Mouse (Mus musculus): Measurements from ENCODE around the gene Stxbp5. TPM values are rescaled to one million over a fixed set of nuclear protein-coding genes. Genes with fewer than 3 reads are reported as not detected.

Stxbp5 gene
- total RNA-seq, 1 experiment = 4.4 TPM

- H3K27ac ChIP-seq (ENCODE audit: insufficient read depth, low read depth, low read length, poor library complexity, severe bottlenecking) = no peak overlapping the region
- no peaks in the 10 kb centered on the region for H3K9me3 ChIP-seq (ENCODE audit: control insufficient read depth, insufficient read depth, low read depth, low read length)
- no peaks in the 10 kb centered on the region for H3K36me3 ChIP-seq (ENCODE audit: control insufficient read depth, insufficient read depth, low read length, poor library complexity, severe bottlenecking)
- DNase-seq (ENCODE audit: low read depth, low spot score) = no peak
- in situ Hi-C loops (cut with MboI; ENCODE audit: low sequenced_read_pairs in 2 of 2, unreplicated experiment in 2 of 2) = no loop called here
- H3K9ac ChIP-seq (ENCODE audit: insufficient read depth, low read depth, low read length, poor library complexity, severe bottlenecking) = no peak overlapping the region
- no peak overlapping the region for H3K4me3 ChIP-seq (ENCODE audit: insufficient read depth in 1 of 2, low read depth in 1 of 2, low read length in 2 of 2, poor library complexity in 1 of 2, severe bottlenecking in 1 of 2)
- TF ChIP-seq ZNF384 (IDR thresholded peaks at IDR 0.05; ENCODE audit: low read depth, low read length) (no peak), CHD2 (IDR thresholded peaks at IDR 0.05; ENCODE audit: low read depth, low read length) (no peak)
- H3K4me1 ChIP-seq (ENCODE audit: control insufficient read depth in 2 of 2, insufficient read depth in 2 of 2, low read length in 2 of 2, poor library complexity in 1 of 2) = peaks cover 0 to 2% of the 10 kb centered on the region in 2 experiments; a peak in 1 of 4 replicates
Observed at GRCm38 (mm10) chr10:9779864-9780263, 121.0 kb downstream of the Stxbp5 start.

- no peak overlapping the region for H3K4me3 ChIP-seq (ENCODE audit: insufficient read depth in 1 of 2, low read depth in 1 of 2, low read length in 2 of 2, poor library complexity in 1 of 2, severe bottlenecking in 1 of 2)
- no peaks in the 10 kb centered on the region for H3K9me3 ChIP-seq (ENCODE audit: control insufficient read depth, insufficient read depth, low read depth, low read length)
- no peak overlapping the region for H3K27ac ChIP-seq (ENCODE audit: insufficient read depth, low read depth, low read length, poor library complexity, severe bottlenecking)
- DNase-seq (ENCODE audit: low read depth, low spot score) = no peak
- H3K9ac ChIP-seq (ENCODE audit: insufficient read depth, low read depth, low read length, poor library complexity, severe bottlenecking) = no peak overlapping the region
- H3K4me1 ChIP-seq (ENCODE audit: control insufficient read depth in 2 of 2, insufficient read depth in 2 of 2, low read length in 2 of 2, poor library complexity in 1 of 2) = no peaks in the 10 kb centered on the region
- H3K36me3 ChIP-seq (ENCODE audit: control insufficient read depth, insufficient read depth, low read length, poor library complexity, severe bottlenecking) = no peaks in the 10 kb centered on the region; the same call in 1 of the 2 replicates
- TF ChIP-seq ZNF384 (IDR thresholded peaks at IDR 0.05; ENCODE audit: low read depth, low read length) (no peak), HCFC1 (IDR thresholded peaks at IDR 0.05; ENCODE audit: borderline replicate concordance, insufficient read depth, low read length) (no peak), CHD2 (IDR thresholded peaks at IDR 0.05; ENCODE audit: low read depth, low read length) (no peak), ZC3H11A (IDR thresholded peaks at IDR 0.05; ENCODE audit: borderline replicate concordance, low read depth, low read length) (no peak), MAFK (IDR thresholded peaks at IDR 0.05; ENCODE audit: insufficient read depth, low read depth, low read length) (no peak)
- in situ Hi-C loops (cut with MboI; ENCODE audit: low sequenced_read_pairs in 2 of 2, unreplicated experiment in 2 of 2) = no loop called here
Observed at GRCm38 (mm10) chr10:9770261-9770660, 130.6 kb downstream of the Stxbp5 start.

DNA sequence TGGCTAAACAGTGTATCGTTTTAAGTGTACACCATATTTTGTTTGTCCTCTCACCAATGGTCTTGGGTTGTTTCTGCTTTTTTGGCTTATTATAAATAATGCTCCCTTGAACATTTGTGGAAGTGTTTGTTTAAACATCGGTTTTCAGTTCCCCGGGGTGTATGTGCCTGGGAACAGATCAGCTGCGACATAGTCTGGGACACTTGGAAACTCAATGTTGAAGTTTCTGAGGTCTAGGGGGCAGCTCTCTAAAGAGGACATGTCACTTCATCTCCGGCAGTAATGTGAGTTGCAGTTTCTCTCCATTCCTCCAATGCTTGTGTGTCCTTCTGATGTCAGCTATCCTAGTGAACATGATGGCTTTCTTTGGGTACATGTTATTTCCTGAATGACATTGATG lies 137.0 kb downstream of the Stxbp5 start:
- Histone ChIP-seq H3K4me1 (ENCODE audit: control insufficient read depth in 2 of 2, insufficient read depth in 2 of 2, low read length in 2 of 2, poor library complexity in 1 of 2) (no peaks in the 10 kb centered on the region), H3K9ac (ENCODE audit: insufficient read depth, low read depth, low read length, poor library complexity, severe bottlenecking) (no peak overlapping the region), H3K9me3 (ENCODE audit: control insufficient read depth, insufficient read depth, low read depth, low read length) (no peaks in the 10 kb centered on the region), H3K4me3 (ENCODE audit: insufficient read depth in 1 of 2, low read depth in 1 of 2, low read length in 2 of 2, poor library complexity in 1 of 2, severe bottlenecking in 1 of 2) (no peak overlapping the region), H3K36me3 (ENCODE audit: control insufficient read depth, insufficient read depth, low read length, poor library complexity, severe bottlenecking) (no peaks in the 10 kb centered on the region; the same call in 1 of the 2 replicates), H3K27ac (ENCODE audit: insufficient read depth, low read depth, low read length, poor library complexity, severe bottlenecking) (no peak overlapping the region)
- TF ChIP-seq HCFC1 (IDR thresholded peaks at IDR 0.05; ENCODE audit: borderline replicate concordance, insufficient read depth, low read length) (no peak), ZNF384 (IDR thresholded peaks at IDR 0.05; ENCODE audit: low read depth, low read length) (no peak), MAFK (IDR thresholded peaks at IDR 0.05; ENCODE audit: insufficient read depth, low read depth, low read length) (no peak), CHD2 (IDR thresholded peaks at IDR 0.05; ENCODE audit: low read depth, low read length) (no peak), ZC3H11A (IDR thresholded peaks at IDR 0.05; ENCODE audit: borderline replicate concordance, low read depth, low read length) (no peak)
- no peak for DNase-seq (ENCODE audit: low read depth, low spot score)
- in situ Hi-C loops (cut with MboI; ENCODE audit: low sequenced_read_pairs in 2 of 2, unreplicated experiment in 2 of 2) = no loop called here

DNA sequence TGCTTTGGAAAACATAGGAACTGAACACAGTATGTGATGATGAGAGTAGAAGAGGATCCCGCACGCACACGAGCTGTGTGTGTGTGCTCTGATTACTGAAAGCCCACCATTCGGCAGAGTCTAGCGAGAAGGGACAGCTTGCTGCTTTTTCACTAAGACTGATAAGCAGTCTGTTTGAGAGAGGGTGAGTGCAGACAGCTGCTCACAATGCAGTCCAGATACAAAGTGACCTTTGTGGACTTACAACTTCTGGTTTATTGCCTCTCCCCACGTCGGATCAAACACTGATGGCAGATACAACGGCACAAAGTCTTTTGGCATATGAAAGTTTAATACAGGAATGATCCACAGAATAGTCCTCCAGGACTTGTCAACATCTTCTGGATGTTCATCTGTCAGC lies 140.6 kb downstream of the Stxbp5 start:
- no peaks in the 10 kb centered on the region for H3K9me3 ChIP-seq (ENCODE audit: control insufficient read depth, insufficient read depth, low read depth, low read length)
- in situ Hi-C loops (cut with MboI; ENCODE audit: low sequenced_read_pairs in 2 of 2, unreplicated experiment in 2 of 2) = no loop called here
- no peak for TF ChIP-seq MAFK (IDR thresholded peaks at IDR 0.05; ENCODE audit: insufficient read depth, low read depth, low read length)
- no peak overlapping the region for H3K9ac ChIP-seq (ENCODE audit: insufficient read depth, low read depth, low read length, poor library complexity, severe bottlenecking)
- H3K27ac ChIP-seq (ENCODE audit: insufficient read depth, low read depth, low read length, poor library complexity, severe bottlenecking) = no peak overlapping the region
- no peaks in the 10 kb centered on the region for H3K36me3 ChIP-seq (ENCODE audit: control insufficient read depth, insufficient read depth, low read length, poor library complexity, severe bottlenecking)
- H3K4me3 ChIP-seq (ENCODE audit: insufficient read depth in 1 of 2, low read depth in 1 of 2, low read length in 2 of 2, poor library complexity in 1 of 2, severe bottlenecking in 1 of 2) = no peak overlapping the region
- H3K4me1 ChIP-seq (ENCODE audit: control insufficient read depth in 2 of 2, insufficient read depth in 2 of 2, low read length in 2 of 2, poor library complexity in 1 of 2) = no peaks in the 10 kb centered on the region
- no peak for DNase-seq (ENCODE audit: low read depth, low spot score)

DNA sequence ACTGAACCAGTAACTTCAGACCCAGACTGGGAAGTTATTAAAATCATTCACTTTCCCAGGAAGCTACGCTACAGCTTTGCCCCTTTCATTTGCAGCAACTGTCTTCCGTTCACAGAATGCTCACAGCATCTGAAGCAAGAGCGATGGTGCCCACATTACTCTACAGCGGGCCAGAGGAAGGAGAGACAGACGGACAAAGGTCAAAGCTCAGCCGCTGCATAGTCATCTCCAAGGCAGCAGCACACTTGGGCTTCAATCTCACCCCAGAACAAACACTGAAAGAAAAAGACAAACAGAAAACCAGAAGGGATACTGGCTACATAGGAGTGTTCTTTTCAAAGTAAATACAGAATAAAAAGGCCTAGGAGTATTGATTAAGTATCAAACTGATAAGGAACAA lies 144.3 kb downstream of the Stxbp5 start:
- in situ Hi-C loops (cut with MboI; ENCODE audit: low sequenced_read_pairs in 2 of 2, unreplicated experiment in 2 of 2) = no loop called here
- no peaks in the 10 kb centered on the region for H3K4me1 ChIP-seq (ENCODE audit: control insufficient read depth in 2 of 2, insufficient read depth in 2 of 2, low read length in 2 of 2, poor library complexity in 1 of 2)
- H3K9ac ChIP-seq (ENCODE audit: insufficient read depth, low read depth, low read length, poor library complexity, severe bottlenecking) = no peak overlapping the region
- no peak for DNase-seq (ENCODE audit: low read depth, low spot score)
- H3K4me3 ChIP-seq (ENCODE audit: insufficient read depth in 1 of 2, low read depth in 1 of 2, low read length in 2 of 2, poor library complexity in 1 of 2, severe bottlenecking in 1 of 2) = no peak overlapping the region
- TF ChIP-seq MAFK (IDR thresholded peaks at IDR 0.05; ENCODE audit: insufficient read depth, low read depth, low read length) (no peak), HCFC1 (IDR thresholded peaks at IDR 0.05; ENCODE audit: borderline replicate concordance, insufficient read depth, low read length) (no peak), ZNF384 (IDR thresholded peaks at IDR 0.05; ENCODE audit: low read depth, low read length) (no peak), CHD2 (IDR thresholded peaks at IDR 0.05; ENCODE audit: low read depth, low read length) (no peak), ZC3H11A (IDR thresholded peaks at IDR 0.05; ENCODE audit: borderline replicate concordance, low read depth, low read length) (no peak)
- H3K27ac ChIP-seq (ENCODE audit: insufficient read depth, low read depth, low read length, poor library complexity, severe bottlenecking) = no peak overlapping the region
- H3K36me3 ChIP-seq (ENCODE audit: control insufficient read depth, insufficient read depth, low read length, poor library complexity, severe bottlenecking) = no peaks in the 10 kb centered on the region
- no peaks in the 10 kb centered on the region for H3K9me3 ChIP-seq (ENCODE audit: control insufficient read depth, insufficient read depth, low read depth, low read length)

Data from ES-E14 (cell line).